Mouse (Mus musculus): ENCODE measurements around the gene Pcdh10. TPM values are rescaled to one million over a fixed set of nuclear protein-coding genes. Genes with fewer than 3 reads are reported as not detected.
A peak's percentile ranks its signal among the peaks of the same experiment; 100 is the strongest.

The Pcdh10 gene
- total RNA-seq (2014; rRNA removed) (169 and 181 TPM in 2 replicates), polyA plus RNA-seq (2015; fragmentation: Nextera tagmentation; extraction: Ambion mirVana) (23.5 and 26.7 TPM in 2 replicates)

- H3K4me3 ChIP-seq (ENCODE audit: low read depth, low read length) = peak within 1 kb of the TSS; percentile 62
- peak within 1 kb of the TSS; percentile 91 for H3K4me2 ChIP-seq (ENCODE audit: low read depth, low read length, poor library complexity, severe bottlenecking)
- H3K27ac ChIP-seq (ENCODE audit: low read depth, low read length) = peak within 1 kb of the TSS; percentile 90
- peak; percentile 85 for ATAC-seq (ENCODE audit: low FRiP score)
- H3K9ac ChIP-seq (replicated peaks; ENCODE audit: low read length, poor library complexity, severe bottlenecking) = peak within 1 kb of the TSS; percentile 74
- peak; percentile 33 for TF ChIP-seq CTCF (IDR thresholded peaks at IDR 0.05)
- H3K9me3 ChIP-seq (ENCODE audit: low read length) = no peaks in the 10 kb centered on the region
- H3K4me1 ChIP-seq (ENCODE audit: insufficient read depth, low read length) = no peaks in the 10 kb centered on the region
- H3K36me3 ChIP-seq (ENCODE audit: insufficient read depth, low read length) = no peaks in the 10 kb centered on the region
- under 1% methylated on average over 26 of the region's 26 CpGs for WGBS
- no peaks in the 10 kb centered on the region for H3K27me3 ChIP-seq (ENCODE audit: insufficient read depth, low read length)
- DNase-seq (ENCODE audit: low spot score) = peak; percentile 98
These were observed at the start of gene Pcdh10 for GRCm38 (mm10) chr3:45378145-45378544. TSS of gene Pcdh10 (plus strand) at chr3:45378398.

DNA sequence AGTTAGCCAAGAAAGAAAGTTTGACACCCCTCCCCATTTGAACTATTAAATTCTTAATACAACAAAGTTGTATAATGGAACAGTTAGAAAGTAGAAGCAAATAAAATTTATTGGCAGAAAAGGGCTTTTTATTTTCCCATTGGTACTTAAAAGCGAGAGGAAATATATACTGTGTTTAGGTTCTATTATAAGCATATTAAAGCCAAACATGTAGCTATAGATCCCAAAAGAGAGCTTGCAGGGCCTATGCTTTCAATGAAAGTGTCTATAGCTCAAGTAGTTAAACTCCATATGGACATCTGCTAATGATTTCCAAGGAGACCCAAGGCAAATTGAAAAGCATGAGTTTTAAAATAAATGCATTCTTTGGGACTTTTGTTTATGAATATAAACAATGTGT is 22.3 kb upstream of the Pcdh10 start:
- TF ChIP-seq CTCF (IDR thresholded peaks at IDR 0.05) = no peak
- ATAC-seq (ENCODE audit: low FRiP score) (no peak), DNase-seq (ENCODE audit: low spot score) (no peak)
- Histone ChIP-seq H3K4me3 (ENCODE audit: low read depth, low read length) (no peak overlapping the region), H3K27me3 (ENCODE audit: insufficient read depth, low read length) (no peaks in the 10 kb centered on the region), H3K27ac (ENCODE audit: low read depth, low read length) (no peak overlapping the region), H3K4me2 (ENCODE audit: low read depth, low read length, poor library complexity, severe bottlenecking) (no peak overlapping the region), H3K36me3 (ENCODE audit: insufficient read depth, low read length) (no peaks in the 10 kb centered on the region), H3K9me3 (ENCODE audit: low read length) (no peaks in the 10 kb centered on the region), H3K9ac (replicated peaks; ENCODE audit: low read length, poor library complexity, severe bottlenecking) (no peak overlapping the region), H3K4me1 (ENCODE audit: insufficient read depth, low read length) (no peaks in the 10 kb centered on the region)
- 86% methylated on average over 1 of the region's 1 CpGs for WGBS

DNA sequence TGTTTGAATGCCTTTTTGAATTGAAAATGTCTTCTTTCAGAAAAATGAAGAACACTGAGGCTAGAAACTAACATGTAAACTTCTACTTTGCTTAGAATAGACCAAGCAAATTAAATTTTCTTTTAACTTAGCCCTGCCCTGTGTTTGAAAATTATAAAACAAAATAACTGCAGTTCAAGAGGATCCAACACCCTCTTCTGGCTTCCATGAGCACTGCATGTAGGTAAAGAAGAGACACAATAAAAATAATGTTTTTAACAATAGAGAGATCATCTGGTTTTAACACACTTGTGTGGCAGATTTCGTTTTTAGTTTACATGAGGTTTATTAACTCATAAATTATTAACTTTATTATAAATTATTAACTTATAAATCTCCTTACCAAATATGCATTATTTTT is 9.2 kb upstream of the Pcdh10 start:
- Histone ChIP-seq H3K4me2 (ENCODE audit: low read depth, low read length, poor library complexity, severe bottlenecking) (no peak overlapping the region), H3K9me3 (ENCODE audit: low read length) (no peaks in the 10 kb centered on the region), H3K4me1 (ENCODE audit: insufficient read depth, low read length) (no peaks in the 10 kb centered on the region), H3K27ac (ENCODE audit: low read depth, low read length) (no peak overlapping the region), H3K27me3 (ENCODE audit: insufficient read depth, low read length) (no peaks in the 10 kb centered on the region), H3K9ac (replicated peaks; ENCODE audit: low read length, poor library complexity, severe bottlenecking) (no peak overlapping the region), H3K36me3 (ENCODE audit: insufficient read depth, low read length) (no peaks in the 10 kb centered on the region), H3K4me3 (ENCODE audit: low read depth, low read length) (no peak overlapping the region)
- 52% methylated on average over 1 of the region's 1 CpGs for WGBS
- peak; percentile 71 for TF ChIP-seq CTCF (IDR thresholded peaks at IDR 0.05)
- ATAC-seq (ENCODE audit: low FRiP score) (no peak), DNase-seq (ENCODE audit: low spot score) (no peak)

- peak overlapping the region; percentile 62 for H3K4me3 ChIP-seq (ENCODE audit: low read depth, low read length)
- peak overlapping the region; percentile 91 for H3K4me2 ChIP-seq (ENCODE audit: low read depth, low read length, poor library complexity, severe bottlenecking)
- H3K4me1 ChIP-seq (ENCODE audit: insufficient read depth, low read length) = no peaks in the 10 kb centered on the region
- peak overlapping the region; percentile 74 for H3K9ac ChIP-seq (replicated peaks; ENCODE audit: low read length, poor library complexity, severe bottlenecking)
- TF ChIP-seq CTCF (IDR thresholded peaks at IDR 0.05) = peak; percentile 88
- H3K9me3 ChIP-seq (ENCODE audit: low read length) = no peaks in the 10 kb centered on the region
- no peaks in the 10 kb centered on the region for H3K27me3 ChIP-seq (ENCODE audit: insufficient read depth, low read length)
- WGBS = under 1% methylated on average over 27 of the region's 27 CpGs
- DNase-seq (ENCODE audit: low spot score) = peak; percentile 91
- no peaks in the 10 kb centered on the region for H3K36me3 ChIP-seq (ENCODE audit: insufficient read depth, low read length)
- H3K27ac ChIP-seq (ENCODE audit: low read depth, low read length) = peak overlapping the region; percentile 90
- no peak for ATAC-seq (ENCODE audit: low FRiP score)
These were observed 2.3 kb upstream of the Pcdh10 start for GRCm38 (mm10) chr3:45375761-45376500.

- ATAC-seq (ENCODE audit: low FRiP score) = peak; percentile 2
- peak; percentile 64 for DNase-seq (ENCODE audit: low spot score)
- H3K9ac ChIP-seq (replicated peaks; ENCODE audit: low read length, poor library complexity, severe bottlenecking) = peak overlapping the region; percentile 74
- no peak for TF ChIP-seq CTCF (IDR thresholded peaks at IDR 0.05)
- H3K27ac ChIP-seq (ENCODE audit: low read depth, low read length) = peak overlapping the region; percentile 90
- no peaks in the 10 kb centered on the region for H3K36me3 ChIP-seq (ENCODE audit: insufficient read depth, low read length)
- H3K4me2 ChIP-seq (ENCODE audit: low read depth, low read length, poor library complexity, severe bottlenecking) = peak overlapping the region; percentile 91
- H3K4me1 ChIP-seq (ENCODE audit: insufficient read depth, low read length) = no peaks in the 10 kb centered on the region
- H3K9me3 ChIP-seq (ENCODE audit: low read length) = no peaks in the 10 kb centered on the region
- H3K4me3 ChIP-seq (ENCODE audit: low read depth, low read length) = peak overlapping the region; percentile 62
- under 1% methylated on average over 59 of the region's 59 CpGs for WGBS
- H3K27me3 ChIP-seq (ENCODE audit: insufficient read depth, low read length) = no peaks in the 10 kb centered on the region
These were observed 1.5 kb upstream of the Pcdh10 start for GRCm38 (mm10) chr3:45376501-45377390.

All from midbrain, postnatal 0 days (tissue).